Mouse (Mus musculus) CH12.LX (cell line): ENCODE data around the gene Pheta1.

Source experiments
- CHD1 ChIP-seq: IDR thresholded peaks from 2 replicates; pipeline ENCODE4 v1.6.1; 2012; ENCODE audit warnings: low read depth, low read length, improper control_type of control experiment, inconsistent platforms
- CTCF ChIP-seq, 2 experiments: IDR thresholded peaks in 1 of 2; conservative IDR thresholded peaks in 1 of 2; 2 replicates each; pipeline ENCODE4 v1.5.1; 2011 to 2012; ENCODE audit warnings: low read depth in 2 of 2, low read length in 2 of 2, improper control_type of control experiment in 1 of 2, inconsistent platforms in 1 of 2, mild to moderate bottlenecking in 1 of 2, moderate library complexity in 1 of 2
- E2F4 ChIP-seq: IDR thresholded peaks from 2 replicates; pipeline ENCODE4 v1.6.1; 2011; ENCODE audit warnings: low read depth, low read length, improper control_type of control experiment; ENCODE audit not compliant: insufficient replicate concordance
- GABPA ChIP-seq: IDR thresholded peaks from 2 replicates; pipeline ENCODE4 v1.6.1; 2012; ENCODE audit warnings: low read depth, low read length, improper control_type of control experiment, inconsistent platforms; ENCODE audit not compliant: insufficient replicate concordance
- MAZ ChIP-seq: IDR thresholded peaks from 2 replicates; pipeline ENCODE4 v1.6.1; 2012; ENCODE audit warnings: low read depth, mild to moderate bottlenecking, inconsistent platforms, low read length, improper control_type of control experiment, moderate library complexity
- MYC ChIP-seq: IDR thresholded peaks from 2 replicates; pipeline ENCODE4 v1.6.1; 2011; ENCODE audit warnings: low read depth, mild to moderate bottlenecking, improper control_type of control experiment, low read length
- PAX5 ChIP-seq: IDR thresholded peaks from 2 replicates; pipeline ENCODE4 v1.6.1; 2012; ENCODE audit warnings: low read length, inconsistent platforms, mixed read lengths
- POLR2A ChIP-seq: IDR thresholded peaks from 2 replicates; pipeline ENCODE4 v1.6.1; 2011; ENCODE audit warnings: low read depth, mild to moderate bottlenecking, improper control_type of control experiment, low read length
- TCF12 ChIP-seq: IDR thresholded peaks from 2 replicates; pipeline ENCODE4 v1.6.1; 2014; ENCODE audit warnings: low read depth, mild to moderate bottlenecking, inconsistent platforms, low read length, improper control_type of control experiment
- USF1 ChIP-seq: IDR thresholded peaks from 2 replicates; pipeline ENCODE4 v1.6.1; 2014; ENCODE audit warnings: low read depth, mild to moderate bottlenecking, inconsistent platforms, low read length, improper control_type of control experiment
- ZC3H11A ChIP-seq: IDR thresholded peaks from 2 replicates; pipeline ENCODE4 v1.6.1; 2012; ENCODE audit warnings: low read depth, mild to moderate bottlenecking, inconsistent platforms, low read length, improper control_type of control experiment
- ZMIZ1 ChIP-seq: IDR thresholded peaks from 2 replicates; pipeline ENCODE4 v1.6.1; 2012; ENCODE audit warnings: low read depth, mild to moderate bottlenecking, inconsistent platforms, low read length, improper control_type of control experiment

DNA sequence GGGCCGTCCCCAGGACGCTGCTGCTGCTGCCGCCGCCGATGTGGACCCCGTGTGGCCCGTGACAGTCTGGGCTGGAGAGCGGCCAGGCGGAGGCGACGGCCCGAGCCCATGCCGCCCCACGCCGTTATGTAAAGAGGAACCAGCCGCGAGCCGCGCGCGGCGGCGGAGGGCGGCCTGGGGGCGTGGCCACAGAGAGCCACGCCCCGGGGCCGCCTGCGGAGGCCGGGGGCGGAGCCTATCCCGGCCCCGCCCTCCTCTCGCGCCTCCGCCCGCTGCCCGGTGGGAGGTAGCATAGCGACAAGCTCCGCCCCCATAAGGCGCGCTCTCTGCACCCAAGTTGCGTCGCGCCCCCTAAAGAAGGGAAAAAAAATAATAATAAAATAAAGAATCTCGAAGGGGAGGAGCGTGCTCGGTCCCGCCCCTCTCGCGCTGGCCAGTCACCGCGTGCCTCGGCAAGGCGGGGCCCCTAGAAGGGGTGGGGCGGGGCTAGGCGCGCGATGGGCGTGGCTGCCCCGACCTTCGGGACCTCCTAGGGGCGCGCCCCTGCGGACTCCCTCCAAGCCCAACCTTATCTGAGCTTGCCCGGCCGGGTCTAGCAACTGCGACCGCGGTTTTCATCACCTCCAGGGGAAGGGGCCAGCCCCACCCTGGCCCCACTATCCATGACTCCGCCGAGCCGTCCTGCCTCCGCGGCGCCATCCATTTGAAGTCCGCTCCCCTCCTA lies 11.9 kb upstream of the Pheta1 start:
- no peak for TF ChIP-seq E2F4
- no peak for TF ChIP-seq CTCF (conservative IDR thresholded peaks at IDR 0.05 in 1 of 2, IDR thresholded peaks at IDR 0.05 in 1 of 2; ENCODE audit: low read depth in 2 of 2, low read length in 2 of 2)
- peak; percentile 92 for TF ChIP-seq ZMIZ1
- TF ChIP-seq ZC3H11A = no peak
- peak; percentile 88 for TF ChIP-seq POLR2A
- no peak for TF ChIP-seq CHD1
- TF ChIP-seq MYC = no peak
- TF ChIP-seq USF1 = no peak
- TF ChIP-seq TCF12 = peak; percentile 76
- TF ChIP-seq PAX5 = no peak
- TF ChIP-seq MAZ = peak; percentile 85
- TF ChIP-seq GABPA = no peak
